Mouse (Mus musculus) B cell, adult 2 months (primary cell): ENCODE data around the gene Pias4.

ENCODE experiments used
- DNase-seq, 2 experiments: peaks; one replicate each; pipeline ENCODE4 v3.0.0; 2022

Gene Pias4

DNA sequence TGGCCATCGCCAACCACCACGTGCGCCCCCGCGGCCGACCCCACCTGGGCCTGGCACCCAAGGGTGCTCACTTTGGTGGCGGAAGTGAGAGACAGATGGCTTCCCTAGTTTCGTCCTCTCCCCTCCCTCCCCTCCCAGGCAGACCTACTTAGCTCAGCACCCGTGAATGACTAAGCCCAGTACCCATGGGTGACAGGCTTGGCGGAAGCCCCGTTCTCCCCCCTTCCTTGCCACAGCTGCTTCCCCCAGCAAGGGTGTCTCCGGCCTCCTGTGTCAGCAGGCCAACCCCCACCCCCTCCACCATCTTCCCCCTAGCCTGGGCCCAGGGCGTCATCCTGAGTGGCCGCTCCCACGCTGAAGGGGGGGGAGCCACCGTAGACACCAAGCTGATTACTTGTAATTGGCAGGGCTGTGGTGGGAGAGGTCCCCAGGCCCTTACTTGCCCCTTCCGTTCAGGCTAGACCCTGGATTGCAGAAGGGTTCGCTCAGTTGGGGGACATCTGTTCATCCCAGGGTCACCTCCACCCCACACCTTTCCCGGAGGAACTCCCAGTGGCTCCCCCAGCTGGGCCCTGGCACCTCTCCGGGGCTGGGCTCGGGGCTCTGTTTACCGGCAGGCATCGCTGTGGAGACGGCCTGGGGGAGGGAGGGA, 29.5 kb downstream of the Pias4 start:
- DNase-seq = peak; percentile 86

DNA sequence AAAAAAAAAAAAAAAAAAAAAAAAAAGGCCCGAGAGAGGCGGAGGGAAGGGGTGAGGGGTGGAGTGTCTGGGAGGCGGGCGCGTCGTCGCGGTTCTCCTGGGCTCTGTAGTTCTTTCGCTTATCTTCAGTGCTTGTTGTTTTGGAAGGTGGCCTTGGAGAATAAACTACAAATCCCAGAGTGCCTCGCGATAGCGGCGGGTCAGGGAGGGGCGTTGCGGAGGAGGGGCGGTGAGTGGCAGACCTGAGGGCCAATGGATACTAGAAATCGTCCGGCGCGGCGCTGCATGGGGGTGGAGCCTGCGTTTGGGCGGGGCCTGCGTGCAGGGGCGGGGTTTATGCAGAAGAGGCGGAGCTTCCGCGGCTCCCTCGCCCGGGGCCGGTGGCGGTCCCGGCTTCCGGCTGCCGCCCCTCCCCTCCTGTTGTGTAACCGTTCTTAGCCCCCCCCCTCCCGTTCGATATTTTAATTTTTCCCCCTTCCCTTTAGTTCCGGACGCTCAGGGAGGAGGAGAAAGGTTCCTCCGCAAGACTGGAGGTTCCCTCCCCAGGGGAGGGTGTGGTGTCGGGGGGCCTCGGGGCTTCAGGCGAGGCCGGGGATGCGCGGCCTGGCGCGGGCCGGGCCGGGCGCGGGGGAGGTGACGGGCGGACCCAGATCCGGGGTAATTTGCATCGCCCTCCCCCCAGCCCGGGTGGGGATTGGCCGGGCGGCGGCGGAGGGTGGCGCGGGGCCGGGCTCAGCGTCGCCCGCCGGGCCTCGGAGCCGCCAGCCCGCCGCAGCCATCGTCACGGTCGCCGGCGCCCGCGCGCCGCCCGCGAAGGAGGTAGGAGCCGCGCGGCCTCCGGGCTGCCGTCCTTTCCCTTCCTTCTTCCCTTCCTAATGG, 30.2 kb downstream of the Pias4 start:
- peak; percentile 100 for DNase-seq

DNA sequence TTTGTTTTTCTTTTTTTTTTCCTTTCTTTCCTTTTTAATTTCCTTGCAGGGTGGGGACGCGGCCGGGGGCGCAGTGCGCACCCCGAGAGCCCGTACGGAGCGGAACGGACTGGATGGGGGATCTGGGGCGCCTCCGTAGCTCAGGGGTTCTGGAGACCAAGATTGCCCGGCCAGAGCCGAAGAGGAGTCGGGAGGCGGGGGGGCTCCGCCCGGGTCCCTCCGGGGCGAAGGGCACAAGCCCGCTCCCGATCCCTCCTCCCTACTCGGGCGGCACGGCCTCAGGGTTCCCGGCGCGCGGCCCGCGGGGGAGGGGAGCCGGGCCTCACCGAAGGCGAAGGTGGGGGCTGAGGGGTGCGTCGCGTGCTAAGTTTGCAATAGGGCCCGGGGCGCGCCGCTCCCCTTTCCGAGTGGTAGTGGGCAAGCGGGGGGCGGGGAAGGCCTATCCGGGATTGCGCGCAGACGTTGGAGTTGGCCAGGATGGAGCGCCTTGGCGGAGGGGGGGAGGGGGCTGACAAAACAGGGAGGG, 31.0 kb downstream of the Pias4 start:
- DNase-seq = peak; percentile 77 to 83

DNA sequence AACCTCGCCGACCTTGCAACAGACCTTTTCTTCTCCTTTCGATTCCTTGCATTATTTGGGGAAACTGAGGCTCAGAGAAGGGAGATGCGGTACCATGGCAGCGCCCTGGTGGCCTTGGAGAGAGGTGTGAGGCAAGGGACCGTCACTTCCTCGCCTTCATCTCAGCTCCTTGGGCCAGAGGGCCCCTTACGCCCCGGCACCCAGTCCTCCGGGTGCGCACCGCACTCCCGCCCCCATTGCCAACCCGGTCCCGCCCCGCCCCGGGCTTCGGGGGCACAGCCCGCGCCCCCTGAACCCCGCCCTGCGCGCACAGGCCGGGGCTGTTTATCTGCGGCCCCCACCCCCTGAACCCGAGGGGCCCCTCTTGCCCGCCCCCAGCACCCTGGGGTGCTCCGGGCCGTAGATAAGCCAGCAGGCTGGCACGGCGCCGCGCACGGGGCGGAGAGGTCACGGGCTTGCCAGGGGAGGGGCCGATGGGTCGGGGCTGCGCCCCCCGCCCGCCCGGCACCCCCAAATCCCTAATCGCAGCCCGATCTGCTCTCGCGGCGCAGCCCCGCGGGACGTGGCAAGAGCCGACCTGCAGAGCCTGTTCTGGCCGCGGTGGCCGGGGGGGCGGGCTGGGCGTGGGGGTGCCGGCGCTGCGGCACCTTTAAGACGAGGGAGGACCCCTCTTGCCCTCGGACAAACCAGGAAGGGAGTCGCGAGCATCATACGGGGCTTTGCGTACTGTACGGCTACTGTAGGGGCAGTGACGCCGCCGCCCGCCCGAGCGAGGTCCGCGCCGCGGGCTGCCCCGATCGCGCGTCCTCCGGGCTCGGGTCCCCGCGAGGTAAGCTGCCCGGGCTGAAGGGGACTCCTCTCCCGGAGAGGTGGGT, 31.7 kb downstream of the Pias4 start:
- peak; percentile 58 to 65 for DNase-seq

DNA sequence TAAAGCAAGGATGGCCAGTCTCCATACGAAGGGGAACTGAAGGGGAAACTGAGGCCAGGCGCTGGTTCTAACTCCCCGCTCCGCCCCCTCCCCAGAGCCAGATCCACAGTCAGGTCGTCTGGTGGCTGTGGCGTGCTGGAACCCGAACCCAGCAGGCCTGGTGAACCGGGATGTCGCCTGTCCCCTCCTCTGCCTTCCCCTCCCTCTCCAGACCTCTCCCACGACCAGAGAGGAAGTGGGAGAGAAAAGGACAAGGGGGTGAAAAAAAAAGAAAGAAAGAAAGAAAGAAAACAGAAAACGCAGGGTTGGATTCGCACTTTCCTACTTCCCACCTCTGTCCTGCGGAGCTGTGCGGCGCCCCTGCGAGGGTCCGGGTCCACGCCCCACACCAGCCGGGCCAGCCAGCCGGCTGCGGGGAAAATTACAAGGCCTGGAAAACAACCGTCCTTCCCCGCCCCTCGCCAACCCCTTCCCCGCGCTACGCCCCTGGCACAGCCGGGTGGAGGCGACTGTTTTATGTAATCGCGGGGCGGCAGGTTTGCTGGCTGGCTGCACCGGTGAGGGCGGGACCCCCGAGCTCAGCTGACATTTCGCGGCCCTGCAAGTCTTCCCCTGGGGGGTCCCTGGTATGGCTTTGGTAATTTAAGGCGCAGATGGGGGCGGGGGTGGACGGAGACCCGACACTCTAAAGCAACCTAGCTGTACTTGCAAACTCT, 32.6 kb downstream of the Pias4 start, which contains the start of gene Zbtb7a:
Gene Zbtb7a (plus strand): TSS at position 255 of the 716 bp plus-strand sequence.
- peak; percentile 28 to 37 for DNase-seq

DNA sequence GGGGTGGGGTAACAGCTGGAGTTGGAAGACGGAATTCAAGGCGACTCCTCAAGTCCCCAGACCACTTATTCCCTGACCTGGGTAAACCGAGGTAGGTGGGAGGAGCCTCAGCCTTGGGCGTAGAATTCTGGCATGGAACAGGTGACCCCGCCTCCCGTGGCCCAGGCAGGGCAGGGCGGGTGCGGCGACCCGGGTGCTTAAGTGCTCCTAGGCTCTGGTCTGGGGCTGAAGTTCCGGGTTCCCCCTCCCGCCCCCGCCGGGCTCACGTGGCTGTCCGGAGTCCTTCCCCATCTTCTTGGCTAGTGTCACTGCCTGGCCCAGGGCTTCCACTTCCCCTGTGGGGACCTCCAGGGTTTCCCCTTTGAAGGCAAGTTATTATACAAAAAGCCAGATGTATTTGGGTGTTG, 33.5 kb downstream of the Pias4 start:
- DNase-seq = peak; percentile 93 to 95

DNA sequence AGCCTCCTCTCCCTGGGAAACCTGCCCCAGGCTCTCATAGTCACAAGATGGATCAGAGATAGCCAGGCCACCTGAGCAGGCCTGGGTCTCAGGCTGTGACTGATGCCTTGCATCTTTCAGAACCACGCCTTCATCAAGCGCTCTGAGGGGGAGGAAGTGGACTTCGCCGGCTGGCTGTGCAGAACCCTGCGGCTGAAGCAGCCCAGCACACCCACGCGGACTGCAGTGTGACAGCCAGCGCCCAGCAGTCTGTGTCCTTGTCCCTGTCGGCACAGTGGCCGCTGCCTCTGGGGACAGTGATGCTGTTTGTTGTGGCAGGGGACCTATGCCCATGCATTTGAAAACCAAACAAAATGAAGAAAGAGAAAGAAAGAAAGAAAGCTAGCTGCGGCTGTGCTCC, 44.2 kb downstream of the Pias4 start:
- DNase-seq = no peak

DNA sequence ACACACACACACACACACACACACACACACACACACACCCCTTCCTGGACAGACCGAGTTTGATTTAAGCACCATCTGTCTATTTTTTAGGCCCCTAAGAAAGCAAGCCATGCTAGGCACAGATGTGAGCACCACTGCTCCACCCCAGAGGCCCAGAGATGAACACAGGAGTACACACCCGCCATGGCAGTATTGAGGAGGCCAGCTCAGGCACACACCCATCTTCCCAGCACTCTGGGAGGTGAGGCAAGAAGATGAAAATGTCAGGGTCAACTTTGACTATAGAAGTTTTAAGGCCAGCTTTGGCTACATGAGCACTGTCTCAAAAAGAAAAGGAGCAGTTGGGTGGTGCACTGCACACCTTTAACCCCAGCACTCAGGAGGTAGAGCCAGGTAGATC, 44.8 kb downstream of the Pias4 start:
- DNase-seq = no peak

DNA sequence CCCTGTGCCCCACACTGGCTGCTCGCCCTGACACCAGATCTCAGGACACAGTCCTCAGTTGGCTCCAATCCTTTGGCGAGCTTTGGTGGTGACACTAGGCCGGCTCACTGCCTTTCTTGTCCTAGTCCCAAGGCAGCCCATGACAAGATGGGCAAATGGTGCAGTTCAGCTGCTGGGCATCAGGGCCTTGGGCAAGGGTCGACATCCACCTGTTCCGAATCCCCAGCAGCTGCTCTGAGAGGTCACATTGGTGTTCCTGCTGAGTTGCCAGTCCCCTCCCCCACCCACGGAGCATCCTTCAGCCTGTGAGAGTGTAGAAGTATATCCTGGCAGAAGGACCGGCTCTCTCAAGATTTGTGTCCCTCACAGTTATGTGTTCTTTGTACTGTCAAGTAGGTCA, 47.1 kb downstream of the Pias4 start:
- no peak for DNase-seq

DNA sequence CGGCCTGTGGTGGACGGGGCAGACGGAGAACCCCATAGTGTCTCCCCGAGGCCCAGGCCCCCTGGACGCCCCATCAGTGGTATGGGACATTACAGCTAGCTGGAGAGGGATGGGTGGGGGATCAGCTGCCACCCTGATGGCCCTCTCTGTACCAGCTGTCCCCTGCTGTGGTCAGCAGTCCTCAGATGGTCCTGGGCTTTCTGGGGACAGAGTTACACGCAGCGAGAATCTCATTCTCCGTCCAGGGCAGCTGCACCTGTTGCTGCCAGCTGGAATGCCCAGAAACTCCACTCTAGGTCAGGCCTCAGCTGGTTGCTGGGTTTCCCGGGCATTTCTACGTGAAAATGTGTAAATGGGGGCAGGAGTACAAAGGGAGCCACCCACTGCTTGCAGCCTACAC, 48.1 kb downstream of the Pias4 start:
- no peak for DNase-seq

DNA sequence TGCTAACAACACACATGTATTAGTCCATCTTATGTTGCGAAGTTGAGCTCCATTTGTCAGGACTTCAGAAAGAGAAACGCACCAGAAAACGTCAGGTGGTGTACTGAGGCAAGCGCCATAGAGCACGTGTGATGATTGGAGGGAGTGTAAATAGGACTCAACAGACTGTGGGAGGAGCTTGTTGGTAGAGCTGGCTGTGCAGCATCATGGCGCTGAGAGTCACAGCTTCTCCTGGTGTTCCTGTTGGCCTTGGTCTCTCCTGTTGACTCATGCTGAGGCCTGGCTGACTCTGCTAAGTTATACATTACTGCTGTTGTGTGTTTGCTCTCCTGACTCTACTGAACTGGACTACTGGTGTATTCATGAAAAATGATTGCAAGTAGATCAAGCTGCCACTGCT, 54.8 kb downstream of the Pias4 start:
- DNase-seq = no peak

DNA sequence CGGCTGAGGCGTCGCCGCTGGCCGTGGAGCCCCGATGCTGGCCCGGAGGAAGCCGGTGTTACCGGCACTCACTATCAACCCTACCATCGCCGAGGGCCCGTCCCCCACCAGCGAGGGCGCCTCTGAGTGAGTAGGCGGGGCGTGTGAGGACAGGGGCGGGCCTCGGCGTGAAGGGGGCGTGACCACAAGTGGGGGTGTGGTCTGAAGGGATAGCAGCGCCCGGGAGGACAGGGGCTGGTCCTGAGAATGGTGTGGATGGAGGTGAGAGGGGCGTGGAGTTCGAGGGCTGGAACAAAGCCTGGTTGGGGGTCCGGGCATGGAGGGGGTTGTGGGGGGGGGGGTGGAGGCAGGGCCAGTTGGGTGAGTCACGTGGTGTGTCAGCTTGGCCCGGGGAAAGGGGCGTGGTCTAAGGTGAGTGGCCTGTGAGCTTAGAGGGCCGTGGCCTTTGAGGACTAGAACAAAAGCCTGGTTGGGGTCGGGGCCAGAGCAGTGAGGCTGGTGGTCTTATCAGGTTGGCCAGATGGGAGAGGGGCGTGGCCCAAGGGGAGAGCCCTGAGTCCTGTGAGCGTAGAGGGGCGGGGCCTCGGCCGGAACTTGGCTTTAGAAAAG, 61.5 kb downstream of the Pias4 start:
- peak; percentile 95 for DNase-seq

DNA sequence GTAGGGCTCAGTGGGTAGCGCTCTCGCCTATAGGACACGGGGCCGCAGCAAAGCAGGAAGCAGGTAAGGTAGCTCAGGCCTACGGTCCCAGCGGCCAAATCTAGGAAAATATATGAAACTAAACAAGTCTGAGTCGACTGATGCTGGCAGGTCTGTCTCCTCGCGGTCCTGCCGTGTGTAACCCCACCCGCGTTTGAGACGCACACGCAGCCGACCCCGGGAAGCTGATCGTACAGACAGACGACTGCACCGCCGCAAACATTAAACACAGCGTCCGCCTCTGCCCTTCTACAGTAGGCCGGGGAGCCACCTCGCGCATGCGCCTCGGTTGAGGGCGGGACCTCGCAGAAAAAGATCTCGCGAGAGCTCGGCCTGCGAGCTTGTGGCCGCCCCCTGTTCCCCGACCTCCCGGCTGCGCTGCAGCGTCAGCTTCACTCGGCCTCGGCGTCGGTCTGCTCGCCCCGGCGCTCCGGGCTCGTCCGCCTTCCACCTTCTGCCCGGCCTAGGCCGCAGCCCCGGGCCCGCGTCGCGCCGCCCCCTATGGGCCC, 62.1 kb downstream of the Pias4 start, which contains the start of gene Map2k2:
Gene Map2k2 (plus strand): TSS at position 351 of the 548 bp plus-strand sequence.
- DNase-seq = peak; percentile 98
